Mouse (Mus musculus) bone marrow, adult 2 months (tissue): ENCODE data around the gene Fgfr2.

Experiments used
- CTCF ChIP-seq: fragments of 200-500 bp; IDR thresholded peaks from 2 replicates; pipeline ENCODE4 v1.5.1; 2011; ENCODE audit warnings: low read length, control low read depth; ENCODE audit not compliant: control insufficient read depth, insufficient read depth
- POLR2A ChIP-seq: fragments of 200-500 bp; IDR thresholded peaks from 2 replicates; pipeline ENCODE4 v1.6.1; 2011; ENCODE audit warnings: low read depth, mild to moderate bottlenecking, control low read depth, low read length, borderline replicate concordance; ENCODE audit not compliant: control insufficient read depth

DNA sequence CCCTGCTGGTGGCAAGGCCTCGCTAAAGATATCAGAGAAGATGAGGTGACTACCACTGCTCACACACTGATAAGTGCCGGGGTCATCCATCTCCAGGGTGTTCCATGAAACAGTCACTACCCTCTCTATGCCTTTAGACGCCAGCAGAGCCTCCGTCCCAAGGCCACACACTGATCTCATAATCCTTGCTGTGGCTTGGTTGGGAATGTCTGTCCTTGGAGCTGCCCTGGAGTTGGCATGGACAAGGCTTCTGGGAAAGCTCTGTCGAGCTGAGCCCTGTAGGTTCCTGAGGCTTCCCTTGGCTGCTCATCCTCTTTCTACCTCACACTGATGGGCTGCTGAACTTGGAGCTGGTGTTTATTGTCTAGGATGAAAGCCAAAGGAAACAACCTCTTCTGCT is 2336.4 kb downstream of the Fgfr2 start:
- no peak for TF ChIP-seq CTCF
- TF ChIP-seq POLR2A, result no peak
